Mouse (Mus musculus) layer of hippocampus, adult 18-20 months (tissue): Measurements from ENCODE around the gene Exosc8. TPM values are rescaled to one million over a fixed set of nuclear protein-coding genes. Genes with fewer than 3 reads are reported as not detected.

ENCODE experiments used
- DNase-seq, 2 experiments: peaks; one replicate each; pipeline ENCODE4 v3.0.0; 2022; ENCODE audit warnings: low spot score in 2 of 2
- total RNA-seq, 2 experiments: library from RNA; stranded (reverse); gene quantifications; 2 replicates each; pipeline ENCODE4 v1.2.3; 2021

Gene Exosc8
- total RNA-seq, 2 experiments from 2014 or later, result 26.9 to 32.9 TPM

DNA sequence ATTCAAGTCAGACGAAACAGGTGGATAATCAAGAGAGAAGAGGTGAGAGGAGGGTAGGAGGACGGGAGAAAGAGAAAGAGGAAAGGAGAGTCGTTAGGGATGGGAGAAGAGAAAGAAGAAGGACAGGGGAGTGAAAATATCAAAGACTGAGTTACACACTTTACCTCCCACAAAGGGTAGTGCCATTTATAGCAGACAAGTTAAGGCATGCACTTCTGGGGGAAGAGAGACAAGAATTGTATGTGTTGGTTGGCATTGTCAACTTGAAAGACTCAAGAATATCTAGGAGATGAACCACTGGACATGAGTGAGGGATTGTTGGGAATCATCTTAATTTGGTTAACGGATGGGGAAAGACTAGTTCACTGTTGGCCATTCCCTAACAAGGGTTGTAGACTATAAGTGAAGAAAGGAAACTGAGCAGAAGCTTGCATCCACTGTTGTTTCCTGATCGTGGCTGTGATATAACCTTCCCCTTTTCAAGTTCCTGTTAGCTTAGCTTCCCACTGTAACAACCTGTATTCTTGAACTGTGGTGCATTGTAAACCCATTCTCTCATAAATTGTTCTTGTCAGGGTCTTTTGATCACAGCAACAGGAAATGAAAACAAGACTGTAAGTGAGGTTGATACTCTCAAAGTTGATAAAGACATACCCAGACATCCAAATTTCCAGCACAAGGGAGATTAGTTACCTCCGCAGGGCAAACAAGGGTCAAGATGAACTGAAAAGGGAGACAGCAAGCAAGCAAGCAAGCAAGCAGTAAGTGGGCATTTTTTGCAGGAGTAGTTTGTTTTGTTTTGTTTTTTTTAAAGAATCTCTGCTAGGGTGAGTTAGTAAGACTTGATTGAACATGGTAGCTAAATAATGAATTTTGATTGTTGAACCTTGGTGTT, 53.6 kb downstream of the Exosc8 start:
- no peak for DNase-seq

Other genes starting within 250 kb of the Exosc8 start
- 10 to 100 TPM; 43.1 to 44.7 TPM for gene Supt20, start 42.6 kb downstream of the Exosc8 start, total RNA-seq
- not detected for gene Gm21958, start 21.0 kb downstream of the Exosc8 start, total RNA-seq
- 10 to 100 TPM; 19.9 to 23.1 TPM for gene Alg5, start 146 bp upstream of the Exosc8 start, total RNA-seq
- 1 to 10 TPM; 7.4 to 8.8 TPM for gene Smad9, start 20.2 kb upstream of the Exosc8 start, total RNA-seq
- gene Rfxap, start 72.4 kb upstream of the Exosc8 start, total RNA-seq, result 10 to 100 TPM; 52.4 to 58.8 TPM
- gene Sertm1, start 180.5 kb upstream of the Exosc8 start, total RNA-seq, result 10 to 100 TPM; 82.5 to 83.8 TPM